Mouse (Mus musculus): Measurements from ENCODE around the gene Mpzl1.

The Mpzl1 gene

DNA sequence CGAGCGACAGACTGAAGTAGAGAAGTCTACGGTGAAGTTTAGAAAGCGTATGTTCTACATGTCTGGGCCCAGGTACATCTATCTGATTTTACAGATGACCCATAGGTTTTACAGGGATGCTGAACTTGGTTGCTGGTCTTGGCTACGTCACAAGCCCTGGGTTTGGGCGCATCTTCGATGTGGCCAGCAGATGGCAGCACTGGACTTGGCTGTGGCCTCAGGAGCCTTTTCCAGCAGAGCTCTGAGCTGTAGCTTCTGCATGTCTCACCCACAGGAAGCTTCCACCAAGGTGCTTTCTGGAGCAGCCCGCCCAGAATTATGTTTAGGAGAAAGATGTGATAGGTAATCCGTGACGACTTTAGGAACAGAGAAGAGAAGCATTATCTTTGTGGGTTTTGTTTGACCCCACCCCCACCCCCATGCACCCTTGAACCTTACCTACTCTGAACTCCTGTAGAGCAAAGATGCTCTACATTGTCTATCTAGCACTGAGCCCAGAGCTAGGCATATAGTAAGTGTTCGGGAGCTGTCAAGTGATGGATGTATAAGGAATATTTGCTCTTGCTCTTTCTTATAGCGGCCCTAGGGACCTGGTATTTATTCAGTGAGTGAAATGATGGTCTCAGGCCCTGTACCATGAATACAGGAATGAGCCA lies 50.7 kb downstream of the Mpzl1 start:
- in situ Hi-C loops (cut with MboI): no loop called here

- in situ Hi-C loops (cut with MboI): no loop called here
Measured at GRCm38 (mm10) chr1:165581255-165581654, 53.1 kb downstream of the Mpzl1 start.

DNA sequence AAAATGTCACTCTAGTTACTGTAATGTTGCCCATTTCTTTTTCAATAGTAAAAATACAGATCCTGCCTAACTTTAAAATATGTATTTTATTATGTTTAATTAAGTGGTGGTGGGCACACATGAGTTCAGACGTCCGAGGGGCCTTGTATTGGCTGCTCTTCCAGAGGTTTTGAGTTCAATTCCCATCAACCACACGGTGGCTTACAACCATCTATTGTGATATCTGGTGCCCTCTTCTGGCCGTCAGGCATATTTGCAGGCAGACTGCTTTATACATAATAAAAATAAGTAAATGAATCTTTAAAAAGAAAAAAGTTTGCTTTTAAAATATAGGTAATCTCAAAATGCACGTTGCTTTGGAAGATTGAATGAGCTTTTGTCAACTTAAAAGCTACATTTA lies 55.0 kb downstream of the Mpzl1 start:
- in situ Hi-C loops (cut with MboI): no loop called here

DNA sequence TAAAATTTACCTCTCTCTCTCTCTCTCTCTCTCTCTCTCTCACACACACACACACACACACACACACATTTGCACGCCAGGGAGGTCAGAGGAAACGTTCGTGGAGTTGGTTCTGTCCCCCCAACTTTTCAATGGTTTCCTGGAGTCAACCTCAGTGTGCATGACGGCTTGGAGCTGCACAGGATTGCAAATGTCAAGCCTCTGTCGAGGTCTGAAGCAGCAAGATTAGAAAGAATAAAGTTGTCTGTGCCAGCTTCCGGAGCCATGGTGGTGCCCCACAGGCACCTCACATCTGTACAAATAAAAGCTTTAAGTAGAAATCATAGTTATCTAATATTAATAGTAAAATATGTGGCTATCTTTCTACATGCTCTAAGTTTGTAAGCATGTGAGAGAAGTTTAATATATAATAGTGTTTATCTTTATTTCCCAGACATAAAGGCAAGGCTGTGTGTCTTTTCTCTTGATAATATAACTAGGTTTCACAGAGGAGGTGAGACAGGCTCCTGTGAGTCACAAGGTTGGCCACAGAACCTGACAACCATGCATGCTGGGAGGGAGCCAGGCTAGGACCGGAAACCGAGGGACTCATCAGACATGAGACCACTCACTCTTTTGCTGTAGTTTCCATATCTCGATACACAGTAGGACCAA lies 57.8 kb downstream of the Mpzl1 start:
- in situ Hi-C loops (cut with MboI): no loop called here

- in situ Hi-C loops (cut with MboI): no loop called here
Measured at GRCm38 (mm10) chr1:165576005-165576404, 58.3 kb downstream of the Mpzl1 start.

DNA sequence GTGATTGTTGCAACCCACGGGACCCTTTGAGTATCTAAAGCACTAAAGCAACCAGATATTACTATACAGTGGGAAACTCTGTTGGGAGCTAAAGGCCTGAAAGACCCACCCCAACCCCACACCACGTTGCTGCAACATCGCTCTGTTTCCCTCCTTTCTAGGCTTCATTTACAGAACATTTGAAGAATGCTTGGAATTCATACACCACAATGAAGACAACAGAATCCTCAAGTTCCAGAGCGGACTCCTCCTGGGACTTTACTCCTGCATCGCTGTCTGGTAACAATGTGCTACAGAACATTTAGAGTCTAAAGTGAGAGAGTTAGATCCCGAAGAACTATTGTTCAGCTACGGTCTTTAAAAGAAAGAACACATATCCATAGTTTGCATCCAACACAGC lies 66.9 kb downstream of the Mpzl1 start:
- in situ Hi-C loops (cut with MboI): no loop called here

DNA sequence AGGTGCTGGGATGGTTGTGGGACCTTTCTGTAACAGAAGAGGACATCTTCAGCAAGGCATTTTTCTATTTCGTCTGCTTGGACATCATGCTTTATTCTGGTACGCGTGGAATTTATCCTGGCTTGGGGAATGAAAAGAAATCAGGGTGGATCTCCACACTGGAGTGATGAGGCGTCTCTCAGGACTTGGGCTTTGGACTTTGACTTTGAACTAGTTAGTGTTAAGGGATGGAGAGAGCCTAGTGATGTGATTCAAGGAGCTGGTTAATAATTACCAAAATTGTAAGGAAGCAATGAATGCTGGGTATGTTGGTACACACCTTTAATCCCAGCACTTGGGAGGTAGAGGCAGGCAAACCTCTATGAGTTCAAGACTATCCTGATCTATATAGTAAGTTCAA lies 69.1 kb downstream of the Mpzl1 start:
- in situ Hi-C loops (cut with MboI): no loop called here

GRCm38 (mm10) chr1:165559073-165559472 lies 75.3 kb downstream of the Mpzl1 start:
- in situ Hi-C loops (cut with MboI): no loop called here

DNA sequence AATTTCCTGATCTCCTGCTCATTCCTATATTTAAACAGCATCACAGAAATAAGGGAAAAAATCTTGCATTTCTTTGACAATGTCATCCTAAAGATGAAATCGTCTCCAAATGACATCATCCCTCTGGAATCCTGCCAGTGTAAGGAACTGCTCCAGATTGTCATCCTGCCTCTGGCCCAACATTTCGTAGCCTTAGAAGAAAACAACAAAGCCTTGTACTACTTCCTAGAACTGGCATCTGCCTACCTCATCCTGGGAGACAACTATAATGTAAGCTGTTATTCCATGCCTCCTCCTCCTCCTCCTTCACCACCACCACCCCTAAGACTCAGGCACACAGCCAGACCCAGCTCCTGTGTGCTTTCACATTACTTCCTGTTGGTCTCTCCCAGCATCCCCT lies 77.6 kb downstream of the Mpzl1 start:
- in situ Hi-C loops (cut with MboI): no loop called here
